Comparison of ENCODE assay signal across 8 mouse cellular contexts in the genomic region with DNA sequence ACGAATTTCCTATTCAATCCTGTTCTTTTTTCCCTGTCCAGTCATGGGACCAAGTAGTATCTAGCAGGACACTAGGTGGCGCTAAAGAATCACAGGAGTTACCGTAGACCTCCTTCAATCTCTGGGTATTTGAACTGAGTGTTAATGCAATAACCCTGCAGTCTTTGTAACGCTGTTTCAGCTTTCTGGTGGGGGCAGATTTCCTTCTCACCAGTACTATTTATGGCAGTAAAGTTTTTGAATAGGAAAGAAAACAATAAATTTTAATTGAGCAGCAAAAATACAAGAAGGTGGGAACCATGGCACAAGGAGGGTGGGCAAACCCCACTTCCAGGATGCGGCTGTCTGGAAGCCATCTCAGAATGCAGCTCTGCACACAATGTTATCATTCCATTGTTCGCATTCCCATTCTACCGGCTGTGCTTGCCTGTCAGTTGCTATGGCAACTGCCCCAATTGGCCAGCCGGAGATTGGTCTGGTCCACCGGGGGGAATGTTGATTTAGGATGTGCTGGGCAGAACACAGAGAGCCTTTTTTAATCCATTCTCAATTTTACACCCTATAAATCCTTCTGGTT.
A peak's percentile ranks its signal among the peaks of the same experiment; 100 is the strongest.
DNase-seq lines count a peak whose midpoint lies in the region; ATAC-seq lines count a peak whose summit lies in the region.

No protein-coding gene starts in this region.

- H3K4me3 ChIP-seq in forebrain, embryonic 14.5 days (ENCODE audit: low read depth, low read length): 0 out of 2 replicates have a peak overlapping the region, but pooled peaks have one; percentile 2
- no peak overlapping the region for H3K4me3 ChIP-seq in lung, embryonic 15.5 days

- H3K4me2 ChIP-seq in forebrain, embryonic 14.5 days (ENCODE audit: low read length): peak overlapping the region; percentile 38
- H3K4me2 ChIP-seq in lung, embryonic 15.5 days: peak overlapping the region; percentile 29

- peak; percentile 80 for DNase-seq in R1 (ENCODE audit: low read depth, low spot score)
- DNase-seq in cerebellum, adult 11-12 months: peak; percentile 59
- DNase-seq in forebrain, embryonic 14.5 days (ENCODE audit: low spot score): peak; percentile 97
- peak; percentile 65 to 87 for DNase-seq in layer of hippocampus, adult 18-20 months (ENCODE audit: low spot score in 2 of 2)
- DNase-seq in retina, postnatal 1 day: peak; percentile 91

- H3K4me1 ChIP-seq in forebrain, embryonic 14.5 days (ENCODE audit: control insufficient read depth, insufficient read depth, low read length): peaks cover 5% of the 10 kb centered on the region
- H3K4me1 ChIP-seq in lung, embryonic 15.5 days: peaks cover 5% of the 10 kb centered on the region

- peak overlapping the region; percentile 67 for H3K27ac ChIP-seq in forebrain, embryonic 14.5 days (ENCODE audit: low read depth, low read length)
- H3K27ac ChIP-seq in lung, embryonic 15.5 days: no peak overlapping the region

- peak overlapping the region; percentile 48; the same call in 1 of the 2 replicates for H3K9ac ChIP-seq in forebrain, embryonic 14.5 days (ENCODE audit: low read length)
- no peak overlapping the region for H3K9ac ChIP-seq in lung, embryonic 15.5 days

- H3K9me3 ChIP-seq in forebrain, embryonic 14.5 days (replicated peaks; ENCODE audit: control insufficient read depth, low read length): no peaks in the 10 kb centered on the region
- H3K9me3 ChIP-seq in lung, embryonic 15.5 days: no peaks in the 10 kb centered on the region

- WGBS in forebrain, embryonic 14.5 days: 9% methylated on average over 9 of the region's 9 CpGs
- WGBS in lung, embryonic 15.5 days: 8% methylated on average over 9 of the region's 9 CpGs

- H3K36me3 ChIP-seq in forebrain, embryonic 14.5 days (ENCODE audit: control insufficient read depth, insufficient read depth, low read length): no peaks in the 10 kb centered on the region
- no peaks in the 10 kb centered on the region for H3K36me3 ChIP-seq in lung, embryonic 15.5 days

- peak; percentile 97 for ATAC-seq in forebrain, embryonic 14.5 days
- peak; percentile 83 to 87; a peak in 3 of 4 replicates for ATAC-seq in hematopoietic stem cell, adult 5-6 weeks (replicated peaks in 1 of 2; ENCODE audit: insufficient read depth in 1 of 2, low FRiP score in 2 of 2, low TSS enrichment in 1 of 2, low read depth in 1 of 2, poor library complexity in 2 of 2, severe bottlenecking in 2 of 2)
- peak; percentile 89 for ATAC-seq in lung, embryonic 15.5 days (ENCODE audit: borderline replicate concordance, extremely low read depth, low FRiP score, low TSS enrichment)
- ATAC-seq in erythroid progenitor cell, adult 5-6 weeks (replicated peaks; ENCODE audit: low FRiP score, poor library complexity, severe bottlenecking): no peak; the same call in 1 of the 2 replicates

- H3K27me3 ChIP-seq in forebrain, embryonic 14.5 days (replicated peaks; ENCODE audit: control insufficient read depth, insufficient read depth, low read length): no peaks in the 10 kb centered on the region
- no peaks in the 10 kb centered on the region for H3K27me3 ChIP-seq in lung, embryonic 15.5 days
